Mouse (Mus musculus): ENCODE data around the gene Ddx52. TPM values are rescaled to one million over a fixed set of nuclear protein-coding genes. Genes with fewer than 3 reads are reported as not detected.

Gene Ddx52
- total RNA-seq, 4 experiments from 2014 or later = 9.7 to 11.8 (median 10.0) TPM

Other genes with a start within 250 kb of the Ddx52 start
- 1 to 10 TPM; 2.1 to 4.1 (median 3.6) TPM for gene Wfdc17, start 238.1 kb upstream of the Ddx52 start, total RNA-seq (2022)
- not detected for gene Wfdc18, start 233.0 kb upstream of the Ddx52 start, total RNA-seq (2022)
- gene Wfdc21, start 195.1 kb upstream of the Ddx52 start, total RNA-seq (2022) = 1 to 10 TPM in 1 of 4 experiments, not detected in 3; 1.5 TPM
- gene Heatr6, start 188.4 kb upstream of the Ddx52 start, total RNA-seq (2022) = 1 to 10 TPM; 5.7 to 7.9 (median 6.6) TPM
- gene Hnf1b, start 92.0 kb upstream of the Ddx52 start, total RNA-seq (2022) = not detected
- gene Synrg, start 22.4 kb downstream of the Ddx52 start, total RNA-seq (2022) = 10 to 100 TPM; 29.1 to 32.4 (median 29.5) TPM
- gene Dusp14, start 127.2 kb downstream of the Ddx52 start, total RNA-seq (2022) = under 1 TPM in 3 of 4 experiments, not detected in 1; 0.50 to 0.80 (median 0.78) TPM
- 1 to 10 TPM; 8.0 to 8.2 (median 8.1) TPM for gene Tada2a, start 187.5 kb downstream of the Ddx52 start, total RNA-seq (2022)
- 10 to 100 TPM; 14.3 to 18.9 (median 16.8) TPM for gene Acaca, start 187.6 kb downstream of the Ddx52 start, total RNA-seq (2022)
- gene Gm11437, start 225.4 kb downstream of the Ddx52 start, total RNA-seq (2022) = not detected